Mouse (Mus musculus) heart, embryonic 15.5 days (tissue): ENCODE data around the gene Ugt1a8. TPM values are rescaled to one million over a fixed set of nuclear protein-coding genes. Genes with fewer than 3 reads are reported as not detected.
"Not testable (repeated sequence)": the region's sequence is repeated elsewhere in the genome, so short reads cannot be mapped to it uniquely, and the experiment has no call there.

Experiments
- ATAC-seq: fragments of 200-750 bp; cut with Nextera tagmentation; replicated peaks from 2 replicates; pipeline ENCODE4 v1.8.0; 2017; ENCODE audit warnings: low read depth, moderate TSS enrichment; ENCODE audit not compliant: insufficient number of reproducible peaks, insufficient read depth, low FRiP score
- H3K27ac ChIP-seq: fragments of 300-500 bp; sonication (generic); 2 replicates; pipeline ENCODE4 v1.5.1; 2015; ENCODE audit warnings: mild to moderate bottlenecking, inconsistent platforms
- H3K27me3 ChIP-seq: fragments of 300-500 bp; sonication (generic); 2 replicates; pipeline ENCODE4 v1.6.1; 2015; ENCODE audit warnings: inconsistent platforms
- H3K36me3 ChIP-seq: fragments of 300-500 bp; sonication (generic); 2 replicates; pipeline ENCODE4 v1.6.1; 2015; ENCODE audit warnings: mild to moderate bottlenecking, inconsistent platforms
- H3K4me1 ChIP-seq: fragments of 300-500 bp; sonication (generic); replicated peaks from 2 replicates; pipeline ENCODE4 v1.6.1; 2015; ENCODE audit warnings: inconsistent platforms
- H3K4me2 ChIP-seq: fragments of 300-500 bp; sonication (generic); 2 replicates; pipeline ENCODE4 v1.6.1; 2015; ENCODE audit warnings: inconsistent platforms, mild to moderate bottlenecking, moderate library complexity
- H3K4me3 ChIP-seq: fragments of 300-500 bp; sonication (generic); 2 replicates; pipeline ENCODE4 v1.5.1; 2015; ENCODE audit warnings: mild to moderate bottlenecking, inconsistent platforms
- H3K9ac ChIP-seq: fragments of 300-500 bp; sonication (generic); 2 replicates; pipeline ENCODE4 v1.6.1; 2015; ENCODE audit warnings: mild to moderate bottlenecking, inconsistent platforms
- H3K9me3 ChIP-seq: fragments of 300-500 bp; sonication (generic); replicated peaks from 2 replicates; pipeline ENCODE4 v1.6.1; 2016; ENCODE audit warnings: inconsistent platforms
- WGBS: fragments of 180-500 bp; shearing (Covaris S2); methylation state at CpG from one replicate; pipeline ENCODE4 v1.1.7; 2015; ENCODE audit warnings: mixed read lengths; 5-methylcytosine and 5-hydroxymethylcytosine counted together
- polyA plus RNA-seq: library from polyadenylated mRNA; unstranded; fragments of >200 nt; fragmentation: Nextera tagmentation; extraction: Ambion mirVana; gene quantifications from 2 replicates; pipeline ENCODE4 v1.2.1, GENCODE M21; 2015

Ugt1a8 gene
- polyA plus RNA-seq, 1 experiment from 2014 or later = not detected

GRCm38 (mm10) chr1:88092341-88092740 is 4.7 kb downstream of the Ugt1a8 start:
- Histone ChIP-seq H3K4me2 (no peak overlapping the region), H3K9ac (no peak overlapping the region), H3K4me3 (no peak overlapping the region), H3K27ac (no peak overlapping the region), H3K9me3 (no peaks in the 10 kb centered on the region), H3K27me3 (no peaks in the 10 kb centered on the region), H3K4me1 (0 out of 2 replicates have a peak, but pooled peaks cover 4% of the 10 kb centered on the region), H3K36me3 (no peaks in the 10 kb centered on the region)
- no peak for ATAC-seq

- 63% methylated on average over 3 of the region's 3 CpGs for WGBS
- not testable (repeated sequence) for H3K9ac ChIP-seq, H3K27me3 ChIP-seq, H3K4me2 ChIP-seq, H3K4me3 ChIP-seq, ATAC-seq, H3K36me3 ChIP-seq, H3K9me3 ChIP-seq, H3K4me1 ChIP-seq
- peak overlapping the region; percentile 52; the same call in 1 of the 2 replicates for H3K27ac ChIP-seq
Observed at GRCm38 (mm10) chr1:88094270-88094676, 6.7 kb downstream of the Ugt1a8 start.

DNA sequence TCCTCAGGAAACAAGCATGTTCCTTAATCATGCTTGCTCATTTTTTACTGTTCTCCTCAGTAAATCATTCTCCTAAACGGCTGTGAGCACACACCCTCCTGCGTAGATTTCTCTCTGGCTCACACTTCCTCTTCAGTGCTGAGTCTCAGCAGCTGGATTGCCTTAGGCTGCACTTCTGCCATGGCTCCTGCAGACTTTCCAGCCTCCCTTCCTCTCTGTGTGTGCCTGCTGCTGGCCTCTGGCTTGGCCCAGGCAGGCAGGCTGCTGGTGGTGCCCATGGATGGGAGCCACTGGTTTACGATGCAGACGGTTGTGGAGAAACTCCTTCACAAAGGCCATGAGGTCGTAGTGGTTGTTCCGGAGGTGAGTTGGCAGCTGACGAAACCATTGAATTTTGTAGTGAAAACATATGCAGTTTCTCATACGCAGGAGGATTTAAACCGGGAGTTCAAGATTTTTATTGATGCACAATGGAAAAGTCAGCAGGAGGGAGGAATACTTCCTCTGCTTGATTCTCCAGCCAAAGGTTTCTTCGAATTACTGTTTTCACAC is 7.4 kb downstream of the Ugt1a8 start, which contains the start of gene Ugt1a7c:
Gene Ugt1a7c, plus strand, starts transcription at position 122 of the 552 bp plus-strand sequence.
- no peak within 1 kb of the TSS for H3K9ac ChIP-seq
- H3K9me3 ChIP-seq = no peaks in the 10 kb centered on the region
- ATAC-seq = 0 out of 2 replicates have a peak, but pooled peaks have one; percentile 43
- 0 out of 2 replicates have a peak within 1 kb of the TSS, but pooled peaks have one; percentile 25 for H3K4me2 ChIP-seq
- WGBS = 51% methylated on average over 10 of the region's 10 CpGs
- H3K4me3 ChIP-seq = 0 out of 2 replicates have a peak within 1 kb of the TSS, but pooled peaks have one; percentile 3
- H3K4me1 ChIP-seq = 0 out of 2 replicates have a peak, but pooled peaks cover 4% of the 10 kb centered on the region
- peak within 1 kb of the TSS; percentile 52 for H3K27ac ChIP-seq
- H3K27me3 ChIP-seq = no peaks in the 10 kb centered on the region
- no peaks in the 10 kb centered on the region for H3K36me3 ChIP-seq

GRCm38 (mm10) chr1:88098546-88098945 is 10.9 kb downstream of the Ugt1a8 start:
- not testable (repeated sequence) for H3K9ac ChIP-seq, H3K4me1 ChIP-seq, H3K4me2 ChIP-seq, H3K36me3 ChIP-seq, H3K27me3 ChIP-seq, H3K27ac ChIP-seq, H3K9me3 ChIP-seq, H3K4me3 ChIP-seq, ATAC-seq
- 75% methylated on average over 3 of the region's 3 CpGs for WGBS

GRCm38 (mm10) chr1:88099691-88100090 is 12.1 kb downstream of the Ugt1a8 start:
- not testable (repeated sequence) for H3K4me1 ChIP-seq, H3K36me3 ChIP-seq, H3K9me3 ChIP-seq, H3K27me3 ChIP-seq, H3K27ac ChIP-seq, H3K9ac ChIP-seq, H3K4me2 ChIP-seq, ATAC-seq, H3K4me3 ChIP-seq
- WGBS = 68% methylated on average over 2 of the region's 2 CpGs

DNA sequence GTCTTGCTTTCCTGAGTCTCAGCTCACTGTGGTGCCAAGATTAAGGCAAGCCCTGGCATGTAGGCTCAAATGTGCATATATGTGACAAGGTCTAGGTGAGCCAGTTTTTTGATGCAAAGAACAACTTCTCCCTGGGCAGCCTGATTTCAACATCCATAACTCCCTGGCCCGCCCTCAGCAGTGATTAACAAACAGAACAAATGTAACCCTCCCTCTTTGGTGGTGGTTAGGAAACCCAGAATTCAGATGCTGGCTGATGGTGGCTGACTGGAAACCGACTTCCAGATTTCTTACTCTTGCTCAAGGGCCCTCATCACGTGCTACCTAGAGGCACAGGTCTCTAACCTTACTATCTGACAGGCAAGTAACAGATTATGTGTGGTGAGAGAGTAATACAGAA is 15.4 kb downstream of the Ugt1a8 start, which contains the start of gene Ugt1a6b:
Gene Ugt1a6b, plus strand, starts transcription at position 234 of the 400 bp plus-strand sequence.
- H3K9me3 ChIP-seq, H3K9ac ChIP-seq, H3K36me3 ChIP-seq, ATAC-seq, H3K27me3 ChIP-seq, H3K4me3 ChIP-seq, H3K4me2 ChIP-seq, H3K27ac ChIP-seq, H3K4me1 ChIP-seq: not testable (repeated sequence)
- WGBS = 58% methylated on average over 3 of the region's 3 CpGs

DNA sequence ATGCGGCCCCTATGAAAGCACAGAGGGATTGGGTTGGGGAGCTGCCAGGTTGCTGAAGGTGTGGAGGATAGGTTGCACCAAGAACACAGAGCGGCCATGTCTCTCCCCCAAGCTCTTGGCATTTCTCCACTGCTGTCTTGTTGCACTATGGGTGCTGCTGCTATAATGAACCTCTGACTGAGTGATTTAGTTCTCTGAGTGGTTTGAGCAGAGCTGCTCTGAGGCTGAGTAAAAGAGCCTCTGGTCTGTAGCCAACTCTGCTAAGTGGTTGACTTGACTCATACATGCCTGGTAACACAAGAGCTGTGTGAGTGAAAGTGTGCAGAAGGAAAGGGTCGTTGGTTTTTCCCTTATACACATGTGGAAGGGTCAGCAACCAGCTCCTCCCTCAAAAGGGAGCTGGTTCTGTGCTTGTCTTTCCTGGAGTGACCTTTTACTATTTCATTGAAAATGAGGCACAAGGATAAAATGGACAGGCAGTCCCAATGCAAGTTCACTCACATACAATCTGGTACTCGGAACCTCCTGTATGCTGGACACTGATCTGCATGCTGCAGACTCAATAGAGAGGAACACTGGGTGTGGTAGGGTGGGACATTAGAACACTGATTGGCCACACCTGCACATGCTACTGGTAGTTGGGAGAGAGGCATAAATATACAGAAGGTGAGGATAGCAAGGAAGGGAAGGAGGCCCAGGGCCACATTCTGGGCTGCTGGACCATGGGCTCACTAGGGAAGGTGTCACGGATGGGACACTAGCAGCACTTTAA is 16.3 kb downstream of the Ugt1a8 start:
- H3K9me3 ChIP-seq, H3K9ac ChIP-seq, H3K36me3 ChIP-seq, H3K27me3 ChIP-seq, H3K4me3 ChIP-seq, H3K4me1 ChIP-seq, H3K27ac ChIP-seq, H3K4me2 ChIP-seq, ATAC-seq: not testable (repeated sequence)
- WGBS = 64% methylated on average over 4 of the region's 5 CpGs

DNA sequence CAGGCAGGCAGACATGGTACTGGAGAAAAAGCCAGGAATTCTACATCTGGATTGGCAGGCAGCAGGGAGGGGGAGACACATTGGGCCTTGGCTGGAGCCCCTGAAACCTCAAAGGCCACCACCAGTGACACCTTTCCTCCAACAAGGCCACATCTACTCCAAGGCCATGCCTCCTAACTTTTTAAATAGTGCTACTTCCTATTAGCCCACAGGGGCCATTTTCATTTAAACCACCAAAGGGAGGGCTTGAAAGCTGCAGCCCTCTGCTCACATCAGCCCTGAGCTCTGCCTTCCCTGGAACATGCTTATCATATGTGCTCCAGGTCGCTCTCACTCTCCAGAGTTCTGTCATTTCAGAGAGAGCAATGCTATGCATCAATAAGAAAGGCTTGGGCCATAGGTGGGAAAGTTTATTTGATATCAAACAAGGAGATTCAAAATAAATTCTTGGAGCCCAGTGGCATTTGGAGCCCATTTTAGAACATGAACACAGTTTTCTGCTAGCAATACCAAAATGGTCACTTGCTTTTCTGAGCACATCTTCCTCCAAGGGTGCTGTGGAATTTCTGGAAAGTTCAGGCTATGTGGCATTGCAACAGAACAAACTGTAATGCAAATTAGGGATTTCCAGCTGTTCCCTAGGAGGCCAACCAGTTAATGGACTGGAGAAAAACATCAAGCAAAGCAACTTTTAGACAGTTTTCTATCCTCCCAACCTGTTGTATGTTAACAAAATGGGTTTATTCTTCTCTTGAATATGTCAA is 17.2 kb downstream of the Ugt1a8 start:
- no peak for ATAC-seq
- H3K9me3 ChIP-seq = no peaks in the 10 kb centered on the region
- no peak overlapping the region for H3K9ac ChIP-seq
- H3K27ac ChIP-seq = no peak overlapping the region
- H3K4me1 ChIP-seq = no peaks in the 10 kb centered on the region
- H3K27me3 ChIP-seq = no peaks in the 10 kb centered on the region
- WGBS = 85% methylated on average over 1 of the region's 1 CpGs
- no peak overlapping the region for H3K4me3 ChIP-seq
- no peaks in the 10 kb centered on the region for H3K36me3 ChIP-seq
- no peak overlapping the region for H3K4me2 ChIP-seq

DNA sequence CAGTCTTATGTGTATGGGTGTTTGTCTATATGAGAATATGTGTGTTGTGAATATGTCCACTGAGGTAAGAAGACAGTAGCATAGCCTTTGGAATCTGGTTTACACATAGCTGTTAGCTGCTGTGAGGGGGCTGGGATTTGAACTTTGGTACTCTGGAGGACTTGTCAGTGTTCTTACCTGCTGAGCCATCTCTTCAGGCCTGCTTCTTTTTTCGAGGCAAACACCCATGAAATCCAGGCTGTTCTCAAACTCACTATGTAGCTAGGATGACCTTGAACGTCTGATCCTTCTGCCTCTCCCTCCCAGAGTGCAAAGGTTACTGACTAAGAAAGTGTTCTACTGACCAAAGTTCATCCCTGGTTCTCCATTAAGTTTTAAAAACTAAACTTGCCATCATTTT is 18.0 kb downstream of the Ugt1a8 start:
- Histone ChIP-seq H3K9ac (no peak overlapping the region), H3K4me3 (no peak overlapping the region), H3K4me2 (no peak overlapping the region), H3K9me3 (no peaks in the 10 kb centered on the region), H3K27me3 (no peaks in the 10 kb centered on the region), H3K4me1 (no peaks in the 10 kb centered on the region), H3K27ac (no peak overlapping the region), H3K36me3 (no peaks in the 10 kb centered on the region)
- 48% methylated on average over 2 of the region's 2 CpGs for WGBS
- ATAC-seq = no peak

DNA sequence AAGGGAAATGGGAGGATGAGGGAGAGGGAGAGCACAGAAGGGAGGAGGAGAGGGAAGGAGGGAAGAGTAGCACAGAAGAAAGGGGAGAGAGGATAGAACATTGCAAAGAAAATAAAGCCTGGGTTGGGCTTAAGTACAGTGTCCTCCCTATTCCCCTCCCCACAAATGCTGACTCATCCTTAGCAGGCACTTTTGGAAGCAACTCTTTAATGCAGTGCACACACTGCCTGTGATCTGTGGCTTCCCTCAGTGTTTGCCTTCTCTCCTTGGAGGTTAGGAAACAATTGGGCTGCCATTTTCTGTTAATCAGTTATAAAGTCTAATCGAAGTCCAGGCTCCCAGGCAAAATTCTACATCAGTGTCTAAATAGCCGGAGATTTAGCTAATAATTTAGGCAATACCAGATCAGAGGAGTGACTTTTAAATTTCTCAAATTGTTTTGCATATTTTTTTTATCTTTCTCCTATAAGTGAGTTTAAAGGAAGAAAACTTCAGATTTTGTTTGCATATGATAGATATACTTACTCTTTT is 21.5 kb downstream of the Ugt1a8 start:
- H3K9ac ChIP-seq, ATAC-seq, H3K4me1 ChIP-seq, H3K9me3 ChIP-seq, H3K4me2 ChIP-seq, H3K36me3 ChIP-seq, H3K4me3 ChIP-seq, H3K27me3 ChIP-seq, H3K27ac ChIP-seq: not testable (repeated sequence)
- 83% methylated on average over 2 of the region's 2 CpGs for WGBS

DNA sequence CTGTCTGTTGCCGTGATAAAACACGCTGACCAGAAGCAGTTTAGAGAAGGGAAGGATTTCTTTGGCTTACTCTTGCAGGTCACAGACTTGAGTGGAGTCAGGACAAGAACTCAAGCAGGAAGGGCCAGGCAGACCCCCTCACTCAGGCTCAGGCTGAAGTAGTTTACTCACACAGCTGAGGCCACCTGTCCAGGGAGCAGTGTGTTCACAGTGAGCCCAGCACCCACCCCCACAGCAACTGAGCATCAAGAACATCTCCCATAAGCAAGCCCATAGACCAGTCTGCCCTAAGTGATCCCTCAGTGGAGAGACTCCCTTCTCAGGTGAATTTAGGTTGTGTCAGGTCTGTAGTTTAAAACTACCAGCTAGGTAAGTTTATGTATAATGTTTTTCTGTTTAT is 22.0 kb downstream of the Ugt1a8 start:
- not testable (repeated sequence) for H3K27ac ChIP-seq, H3K9me3 ChIP-seq, H3K4me3 ChIP-seq, H3K4me1 ChIP-seq, H3K9ac ChIP-seq, H3K27me3 ChIP-seq, H3K36me3 ChIP-seq, ATAC-seq, H3K4me2 ChIP-seq
- WGBS = 74% methylated on average over 2 of the region's 2 CpGs
